Mouse (Mus musculus): ENCODE data around the gene Filip1.
"Not testable (repeated sequence)": the region's sequence is repeated elsewhere in the genome, so short reads cannot be mapped to it uniquely, and the experiment has no call there.

DNA sequence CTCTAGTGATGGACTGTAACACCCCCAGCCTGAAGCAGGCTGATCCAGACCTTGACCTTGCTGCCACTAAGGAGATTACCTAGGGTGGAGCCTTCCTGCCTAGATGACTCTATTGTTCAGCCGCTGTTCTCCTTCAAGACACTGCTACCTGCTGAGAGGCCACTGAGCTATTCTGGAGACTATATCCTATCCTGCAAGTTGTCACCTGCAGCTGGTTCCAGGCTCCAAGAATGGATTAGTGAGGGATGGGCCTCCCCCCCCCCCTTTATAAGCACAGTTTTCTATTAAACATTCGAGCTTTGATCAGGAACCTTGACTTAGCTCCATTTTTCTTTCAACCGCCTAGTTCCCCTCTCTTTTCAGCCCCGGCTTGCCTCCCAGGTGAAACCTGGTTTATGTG lies 31.6 kb upstream of the Filip1 start:
- not testable (repeated sequence) for TF ChIP-seq CTCF, EP300 (IDR thresholded peaks at IDR 0.05)
